Mouse (Mus musculus) granulocyte monocyte progenitor cell, adult 5-6 weeks (primary cell): ENCODE results near the gene Azin2. TPM values are rescaled to one million over a fixed set of nuclear protein-coding genes. Genes with fewer than 3 reads are reported as not detected.

Experiments used
- ATAC-seq: replicated peaks from 2 replicates; pipeline ENCODE4 v1.8.0; 2016; ENCODE audit warnings: mild to moderate bottlenecking, moderate TSS enrichment, inconsistent platforms; ENCODE audit not compliant: poor library complexity, severe bottlenecking
- total RNA-seq, 2 experiments: library from RNA; stranded (forward) in 1 of 2; stranded (reverse) in 1 of 2; fragments of 200-712, 200-1000 nt in 1 of 2; fragments of >200 nt in 1 of 2; fragmentation: Nextera tagmentation in 1 of 2; gene quantifications; 2 replicates each; pipeline ENCODE4 v1.2.3; 2014 to 2017

The Azin2 gene
- total RNA-seq, 2 experiments from 2014 or later: 0.21 to 9.7 TPM

DNA sequence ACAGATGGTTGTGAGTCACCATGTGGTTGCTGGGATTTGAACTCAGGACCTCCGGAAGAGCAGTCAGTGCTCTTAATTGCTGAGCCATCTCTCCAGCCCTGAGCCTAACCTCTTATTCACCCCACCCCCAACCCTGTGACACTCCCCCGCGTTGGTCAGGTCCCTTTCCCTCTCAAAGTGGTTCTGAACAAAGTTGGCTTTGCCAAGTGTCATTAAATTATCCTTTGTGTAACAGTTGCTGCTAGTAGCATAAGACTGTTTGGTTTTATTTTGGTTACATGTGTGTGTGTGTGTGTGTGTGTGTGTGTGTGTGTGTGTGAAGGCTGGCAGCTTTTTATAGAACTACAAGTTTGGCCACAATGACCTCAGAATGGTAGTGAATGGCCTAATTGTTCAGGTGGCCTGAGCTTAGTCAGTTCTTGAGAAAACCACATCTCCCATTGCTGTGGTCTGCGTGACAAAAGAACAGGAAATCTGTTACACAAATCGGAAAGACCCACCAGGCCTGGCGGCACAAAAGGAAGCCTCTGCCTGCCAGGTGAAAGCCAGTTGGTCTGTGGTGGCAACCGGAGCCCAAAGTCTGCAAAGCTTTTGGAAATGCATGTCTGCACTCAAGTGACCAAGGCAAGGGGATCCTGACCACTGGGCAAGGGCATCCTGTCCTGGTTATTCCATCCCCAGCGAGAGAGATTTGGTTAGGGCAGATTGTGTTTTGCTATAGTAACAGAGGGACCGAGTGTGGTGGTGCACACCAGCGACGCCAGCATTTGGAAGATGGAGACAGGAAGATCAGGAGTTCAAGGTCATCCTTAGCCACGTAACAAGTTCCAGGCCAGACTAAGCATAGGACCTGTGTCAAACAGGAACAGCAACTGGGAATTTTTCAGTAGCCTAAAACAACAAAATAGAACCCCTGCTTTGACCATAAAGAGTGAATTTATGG lies 18.9 kb upstream of the Azin2 start:
- ATAC-seq: peak; percentile 63

DNA sequence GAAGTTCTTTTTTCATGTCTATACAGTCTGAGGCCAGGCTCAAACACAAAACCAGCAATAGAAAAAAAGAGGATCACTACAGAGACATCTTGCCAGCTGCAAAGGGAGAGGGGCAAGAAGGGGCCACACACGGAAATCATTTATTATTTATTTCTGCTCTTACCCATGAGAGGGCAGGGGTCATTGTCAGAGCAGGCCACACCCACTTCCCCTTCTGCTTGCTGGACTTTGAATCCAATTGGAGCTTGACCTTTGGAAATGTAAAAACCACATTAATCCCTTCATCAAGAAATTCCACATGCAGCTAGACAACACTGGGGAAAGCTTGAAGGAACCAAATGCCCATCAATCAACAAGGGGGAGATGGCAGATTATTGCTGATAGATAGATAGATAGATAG lies 16.4 kb upstream of the Azin2 start:
- no peak for ATAC-seq

DNA sequence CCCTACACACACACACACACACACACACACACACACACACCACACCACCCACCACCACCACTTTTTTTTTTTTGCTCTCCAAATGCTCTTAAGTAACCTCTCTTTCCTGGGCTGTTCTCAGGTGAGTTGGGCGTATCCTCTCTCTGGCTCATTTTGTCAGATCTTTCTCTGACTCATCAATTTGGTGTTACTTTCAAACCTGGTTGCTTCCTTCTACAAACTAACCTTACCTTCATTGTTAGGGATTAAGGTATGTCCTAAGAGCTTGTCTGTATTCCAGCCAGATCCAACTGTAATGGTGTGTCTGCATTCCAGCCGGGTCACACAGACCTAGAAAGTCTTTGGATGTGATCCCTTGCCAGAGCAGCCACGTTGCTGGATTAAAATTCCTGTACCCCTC lies 15.0 kb upstream of the Azin2 start:
- no peak for ATAC-seq

DNA sequence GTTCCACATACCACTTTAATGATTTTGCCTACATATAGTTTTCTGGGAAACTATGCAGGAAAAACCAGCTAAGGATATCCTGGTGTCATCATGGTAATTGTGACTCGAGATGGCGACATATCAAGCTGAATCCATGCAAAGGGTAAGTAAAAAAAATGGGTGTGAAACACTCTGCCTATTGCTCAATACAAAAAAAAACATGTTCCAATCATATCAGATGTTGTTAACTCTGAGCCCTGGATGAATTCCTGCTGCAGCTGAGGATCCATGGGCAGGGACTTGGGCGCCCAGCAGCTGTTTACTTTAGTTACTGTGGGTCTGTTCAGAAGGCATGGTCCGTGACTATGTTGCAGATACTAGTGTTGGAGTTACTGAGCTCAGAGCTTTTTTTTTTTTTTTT lies 14.3 kb upstream of the Azin2 start:
- ATAC-seq: peak; percentile 6; the same call in 1 of the 2 replicates

DNA sequence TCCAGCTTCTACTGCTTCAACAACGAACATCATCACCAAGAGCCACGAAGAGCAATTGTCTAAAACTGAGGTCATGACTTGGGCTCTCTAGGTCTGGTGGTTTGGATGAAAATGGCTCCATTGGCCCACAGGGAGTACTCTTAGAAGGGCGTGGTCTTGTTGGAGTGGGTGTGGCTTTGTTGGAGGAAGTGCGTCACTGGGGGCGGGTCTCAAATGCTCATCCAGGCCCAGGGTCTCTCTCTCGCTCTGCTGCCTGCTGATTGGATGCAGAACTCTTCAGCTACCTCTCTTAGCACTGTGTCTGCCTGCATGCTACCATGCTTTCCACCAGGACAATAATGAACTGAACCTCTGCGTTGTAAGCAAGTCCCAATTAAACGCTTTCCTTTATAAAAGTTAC lies 12.4 kb upstream of the Azin2 start:
- peak; percentile 41 for ATAC-seq

DNA sequence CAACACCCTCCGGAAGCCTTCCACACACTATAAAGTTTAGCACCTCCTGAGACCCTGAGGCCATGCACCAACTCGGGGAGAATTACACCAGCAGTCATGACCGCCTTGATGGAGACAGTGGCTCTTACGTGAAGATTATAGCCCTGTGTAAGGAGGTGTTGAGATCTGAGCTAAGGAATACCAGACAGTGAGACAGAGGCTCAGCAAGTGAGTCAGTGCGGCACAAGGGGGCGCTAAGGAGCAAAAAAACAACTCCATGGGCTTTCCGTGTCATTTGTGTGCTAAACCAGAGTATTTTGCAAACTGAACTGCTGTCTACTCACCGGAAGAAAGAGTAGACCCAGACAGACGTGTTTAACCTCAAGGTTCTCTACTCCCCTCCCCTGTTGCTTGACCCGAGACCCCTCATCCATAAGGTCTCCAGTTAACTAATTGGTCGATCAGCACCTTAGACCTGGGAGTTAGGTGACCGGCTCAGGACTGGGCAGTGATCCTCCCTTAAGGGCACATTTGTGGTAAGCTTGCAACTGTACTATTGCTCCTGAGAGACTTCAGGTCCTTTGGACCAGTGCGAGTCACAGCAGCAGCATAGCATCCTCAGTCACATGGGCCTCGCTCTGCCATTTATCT lies 8.9 kb upstream of the Azin2 start:
- peak; percentile 75 for ATAC-seq

DNA sequence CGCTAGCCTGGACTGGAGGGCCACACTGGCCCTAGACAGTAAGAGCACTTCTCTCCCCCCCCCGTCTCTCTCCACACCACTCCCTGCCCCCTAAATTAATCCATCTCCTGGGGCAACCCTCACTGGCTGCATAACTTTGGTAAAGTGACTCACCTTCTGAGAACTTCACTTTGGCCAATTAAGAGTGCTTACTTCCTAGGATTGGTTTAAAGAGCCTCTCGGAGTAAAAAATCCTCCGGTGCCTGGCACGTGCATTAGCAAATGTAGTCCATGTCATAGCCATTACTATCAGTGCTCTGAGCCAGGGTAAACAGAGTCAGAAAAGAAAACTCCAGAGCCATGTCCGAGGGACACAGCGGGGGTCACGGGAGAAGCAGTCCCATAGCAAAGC lies 8.2 kb upstream of the Azin2 start:
- no peak for ATAC-seq

DNA sequence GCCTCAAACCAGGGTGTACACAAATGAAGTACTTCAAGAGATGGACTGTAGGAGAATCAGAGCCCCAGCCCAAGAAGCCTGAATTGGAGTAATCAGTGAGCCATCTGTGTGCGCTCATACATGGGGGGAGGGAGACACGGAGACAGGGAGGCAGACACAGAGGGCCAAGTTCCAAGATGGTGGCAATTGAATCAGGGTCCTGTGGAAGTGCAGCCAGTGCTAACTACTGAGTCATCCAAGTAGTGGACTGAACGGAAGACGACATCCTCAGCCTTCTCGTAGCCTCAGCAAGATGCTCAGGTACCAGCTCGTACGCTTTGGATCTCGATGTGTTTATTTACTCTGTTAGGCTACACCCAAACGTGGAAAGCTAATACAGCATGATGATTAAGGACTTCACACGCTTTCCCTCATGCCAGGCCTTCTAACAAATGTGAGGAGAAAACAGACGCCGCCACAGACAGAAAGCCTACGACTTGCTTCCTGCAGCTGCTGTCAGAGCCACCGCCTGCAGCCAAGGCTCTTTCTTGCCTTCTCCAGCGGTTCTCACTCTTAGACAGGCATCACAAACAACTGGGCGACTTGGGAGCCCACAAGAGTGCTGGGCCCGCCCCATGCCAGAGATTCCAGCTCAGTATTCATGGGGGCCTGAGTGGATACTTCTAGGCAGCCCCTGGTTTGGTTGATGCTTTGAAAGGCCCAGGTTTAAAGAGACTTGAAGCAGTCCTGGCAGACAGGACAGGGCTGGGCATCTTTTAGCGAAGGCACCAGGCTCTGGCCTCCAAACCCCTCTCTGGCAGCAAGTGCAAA lies 7.6 kb upstream of the Azin2 start:
- no peak for ATAC-seq

DNA sequence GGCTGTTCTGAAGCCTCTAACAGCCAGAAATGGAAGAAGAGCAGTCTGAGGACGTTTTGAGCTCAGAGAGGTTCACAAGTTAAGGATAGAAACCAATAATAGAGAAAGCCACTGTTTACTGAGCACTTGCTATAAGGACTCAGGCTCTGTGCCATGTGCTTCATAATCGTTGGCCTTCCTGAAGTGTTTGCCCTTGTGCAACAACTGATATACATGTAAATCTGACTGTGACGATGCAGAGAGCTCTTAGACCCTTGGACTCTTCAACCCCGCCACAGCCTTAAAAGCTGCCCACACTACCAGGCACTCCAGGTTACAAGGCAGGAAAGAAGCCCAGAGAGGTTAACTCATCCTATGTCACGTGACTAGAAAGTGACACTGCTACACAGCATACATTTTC lies 6.8 kb upstream of the Azin2 start:
- no peak for ATAC-seq

DNA sequence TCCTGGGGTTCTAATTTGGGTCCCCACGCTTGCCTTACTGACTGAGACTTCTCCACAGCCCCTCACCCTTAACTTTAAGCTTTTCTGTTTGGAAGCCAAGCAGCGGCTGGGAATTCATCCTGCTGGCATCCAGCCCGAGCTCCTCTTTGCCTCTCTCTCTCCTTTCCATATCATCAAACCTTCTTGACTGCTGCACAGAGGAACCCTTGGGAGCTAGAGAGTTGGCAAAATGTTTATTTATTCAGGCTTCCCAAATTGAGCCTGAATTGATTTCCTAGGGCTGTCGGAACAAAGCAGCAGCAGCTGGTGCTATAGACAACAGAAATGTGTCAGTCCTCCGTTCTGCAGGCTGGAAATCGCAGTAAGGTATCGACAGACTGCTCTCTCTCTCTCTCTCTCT lies 4.5 kb upstream of the Azin2 start:
- no peak for ATAC-seq

DNA sequence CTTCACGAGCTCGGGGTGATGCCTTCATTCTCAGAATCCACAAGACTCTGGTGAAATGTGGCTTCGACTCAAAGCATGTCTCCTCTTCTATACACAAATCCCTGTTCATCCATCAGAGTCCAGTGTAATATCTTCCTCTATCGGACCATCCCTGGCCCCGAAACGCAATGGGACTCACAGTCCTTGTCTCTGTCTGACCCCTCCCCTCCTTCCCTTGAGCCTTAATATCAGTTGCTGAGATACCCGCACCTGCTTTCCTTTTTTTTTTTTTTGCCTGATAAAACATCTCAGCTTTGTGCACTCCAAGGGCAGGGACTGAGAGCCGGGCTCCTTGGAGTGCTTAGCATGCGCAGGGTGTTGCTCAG lies 666 bp upstream of the Azin2 start:
- no peak for ATAC-seq

DNA sequence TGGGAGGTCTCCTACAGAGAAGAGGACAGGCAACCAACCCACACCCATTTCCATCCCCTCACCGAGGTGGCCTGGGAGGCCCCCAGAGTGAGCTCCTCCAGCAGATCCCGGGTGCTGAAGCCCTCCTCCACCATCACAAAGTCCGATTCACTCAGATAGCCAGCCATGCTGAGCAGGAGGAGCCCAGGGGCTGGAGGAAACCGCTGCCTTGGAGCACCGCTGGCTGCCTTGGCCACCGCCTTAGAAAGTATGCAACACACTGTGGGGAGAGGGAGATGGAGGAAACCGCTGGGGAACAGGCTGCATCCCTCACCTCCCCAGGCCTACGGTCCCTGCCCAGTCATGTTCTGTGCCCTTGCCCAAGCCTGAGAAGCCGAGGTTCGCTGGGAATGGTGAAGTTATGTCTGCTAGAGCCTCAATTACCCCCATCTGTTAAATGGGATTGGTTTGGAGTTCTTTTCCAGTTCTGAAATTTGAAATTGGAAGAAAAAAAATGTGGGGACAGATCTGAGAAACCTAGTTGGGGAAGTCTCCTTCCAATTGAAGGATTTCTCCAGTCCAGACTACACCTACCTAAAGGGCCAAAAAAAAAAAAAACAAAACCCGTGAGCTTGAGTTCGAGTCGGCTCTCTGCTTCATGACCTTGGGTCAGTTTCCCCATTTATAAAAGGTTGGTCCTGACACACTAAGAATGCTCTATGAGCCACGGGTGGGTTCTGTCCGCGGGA lies 777 bp downstream of the Azin2 start:
- no peak for ATAC-seq

DNA sequence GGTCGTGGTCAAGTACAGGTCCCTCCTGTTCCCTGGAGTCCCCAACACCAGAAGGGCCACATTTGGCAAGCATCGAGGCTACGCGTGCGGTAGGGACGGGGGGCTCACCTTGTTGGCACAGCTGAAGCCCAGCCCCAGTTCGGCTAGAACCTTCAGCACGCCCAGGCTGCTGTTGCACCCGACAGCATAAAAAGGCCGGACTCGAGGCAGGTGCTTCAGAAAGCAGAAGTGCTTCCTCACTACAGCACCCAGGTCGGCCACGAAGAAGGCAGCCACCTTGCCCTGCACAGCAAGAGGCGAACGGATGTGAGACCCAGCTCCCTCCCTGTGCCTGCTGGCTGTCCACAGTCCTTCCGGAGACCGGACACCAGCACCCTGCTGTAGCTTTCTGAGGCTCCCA lies 2.6 kb downstream of the Azin2 start:
- peak; percentile 7; the same call in 1 of the 2 replicates for ATAC-seq

DNA sequence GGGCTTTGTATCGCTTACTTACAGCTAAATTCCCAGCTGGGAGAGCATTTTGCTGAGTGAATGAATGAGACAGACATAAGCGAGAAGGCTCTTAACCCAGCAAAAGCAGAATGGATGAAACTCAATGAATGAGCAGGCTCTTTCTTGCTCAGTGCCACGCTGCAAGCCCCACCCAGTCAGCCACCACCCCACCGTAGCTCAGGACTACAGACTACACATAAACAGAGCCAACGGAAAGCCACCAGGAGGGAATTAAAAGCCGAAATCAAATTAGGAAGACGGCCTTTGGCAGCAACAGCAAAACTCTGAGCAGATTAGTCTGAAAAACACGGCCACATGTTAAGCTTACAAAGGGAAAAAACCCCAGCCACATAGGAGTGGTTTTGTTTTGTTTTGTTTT lies 3.4 kb downstream of the Azin2 start:
- ATAC-seq: no peak

DNA sequence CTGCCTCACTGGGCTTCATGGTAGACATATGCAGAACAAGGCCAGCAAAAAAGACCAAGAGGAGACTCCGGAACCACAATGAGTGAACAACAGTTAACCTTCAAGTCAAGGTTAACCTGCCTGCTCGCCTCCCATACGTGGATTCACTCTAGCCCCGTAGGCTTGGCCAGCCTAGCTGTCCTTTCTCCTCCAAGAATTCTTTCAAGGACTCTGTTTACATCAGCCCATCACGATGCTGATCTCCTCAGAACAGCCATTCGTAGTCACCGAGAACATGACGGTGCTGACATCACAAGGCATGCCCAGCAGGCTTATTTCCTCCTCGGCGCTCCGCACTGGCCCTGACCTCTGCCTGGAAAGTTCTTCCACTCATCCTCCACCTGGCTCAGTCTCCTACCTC lies 4.1 kb downstream of the Azin2 start:
- no peak for ATAC-seq

DNA sequence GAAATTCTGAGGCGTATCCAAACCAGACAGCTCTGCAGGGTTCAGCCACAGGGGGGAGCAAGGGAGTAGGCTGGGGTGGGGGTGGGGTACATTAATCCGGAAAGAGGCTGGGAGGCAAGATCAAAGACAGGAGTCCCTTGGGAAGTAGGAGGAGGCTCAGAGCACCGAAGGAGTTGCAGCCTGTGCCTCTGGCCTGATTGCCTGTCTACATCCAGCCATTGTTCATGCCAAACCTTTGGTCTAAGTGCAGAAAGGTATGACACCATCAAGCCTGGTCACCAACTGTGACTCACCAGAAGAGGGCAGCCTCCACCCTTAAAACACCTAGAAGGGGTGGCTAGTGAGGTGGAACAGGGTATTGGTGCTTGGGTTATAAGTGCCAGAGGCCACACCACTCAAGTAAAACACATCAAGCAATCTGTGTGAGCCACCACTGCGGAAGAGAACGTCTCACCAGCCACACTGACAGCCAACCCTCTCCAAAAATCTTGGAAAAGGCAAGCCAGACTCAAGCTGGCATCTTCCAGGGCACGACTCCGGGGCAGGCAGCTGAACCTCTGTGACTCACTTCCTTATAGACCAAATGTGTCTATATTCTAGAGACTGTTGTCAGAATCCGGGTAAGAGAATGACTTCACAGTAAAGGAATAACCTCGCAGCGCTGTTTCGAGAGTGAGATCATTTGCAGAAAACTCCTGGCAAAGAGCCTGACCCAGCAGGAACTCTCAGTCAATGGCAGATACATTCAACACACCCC lies 4.9 kb downstream of the Azin2 start:
- ATAC-seq: peak; percentile 76

DNA sequence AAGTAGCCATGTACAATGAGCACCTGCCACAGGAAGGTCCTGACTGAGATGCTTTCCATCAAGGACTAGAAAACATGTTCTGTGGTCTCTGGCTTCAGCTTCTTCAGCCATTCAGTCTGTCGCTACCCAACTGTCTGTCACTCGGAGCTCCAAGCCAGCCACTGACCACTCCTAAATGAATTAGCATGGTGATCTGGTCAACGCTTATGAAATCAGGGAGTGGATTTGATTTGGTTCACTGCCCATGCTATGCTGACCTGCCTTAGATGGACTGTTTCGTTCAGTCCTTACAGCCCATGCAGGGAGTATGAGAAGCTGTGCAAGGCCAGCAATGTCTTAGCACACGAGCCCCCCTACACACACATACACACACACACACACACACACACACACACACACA lies 8.4 kb downstream of the Azin2 start:
- ATAC-seq: no peak

DNA sequence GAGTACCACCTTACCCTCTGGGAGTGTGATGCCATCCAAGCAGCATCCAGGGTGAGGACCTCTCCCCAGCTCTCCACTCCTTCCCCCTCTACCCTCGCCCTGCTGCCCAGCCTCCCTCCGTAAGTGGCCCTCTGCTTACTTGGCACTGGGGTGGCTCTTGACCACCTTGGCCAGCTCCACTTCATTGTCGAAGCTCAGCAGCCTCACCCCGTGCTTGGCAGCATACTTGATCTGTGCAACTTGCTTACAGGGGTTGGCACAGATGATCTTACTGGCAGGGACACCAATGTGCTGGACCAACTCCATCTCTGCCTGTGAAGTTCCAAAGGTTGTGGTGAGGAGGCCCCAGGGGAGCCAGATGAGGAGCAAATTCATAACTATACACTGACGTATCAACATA lies 11.8 kb downstream of the Azin2 start:
- no peak for ATAC-seq

DNA sequence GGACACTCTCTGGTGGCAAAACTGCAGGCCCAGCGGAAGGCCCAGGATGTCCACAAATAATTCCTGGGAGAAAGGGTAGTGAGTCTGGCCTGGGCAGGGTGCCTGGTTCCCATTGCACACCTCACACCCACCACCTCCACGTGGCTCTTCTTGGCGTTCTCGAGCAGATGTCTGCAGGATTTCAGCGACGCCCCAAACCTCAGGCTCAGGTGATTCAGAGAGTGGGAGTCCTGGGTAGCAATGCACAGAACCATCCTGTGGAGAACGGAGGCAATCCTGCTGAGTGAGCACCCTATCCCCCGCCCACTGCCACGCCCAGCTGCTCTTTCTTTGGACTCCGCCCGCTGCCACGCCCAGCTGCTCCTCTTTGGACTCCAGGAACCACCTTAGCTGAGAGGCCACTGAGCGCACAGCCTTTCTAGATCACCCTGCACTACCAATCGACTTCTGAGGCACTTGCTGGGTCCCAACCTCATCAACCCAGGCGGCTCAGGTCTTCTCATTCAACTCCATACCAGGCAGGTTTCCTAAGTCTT lies 12.7 kb downstream of the Azin2 start:
- ATAC-seq: no peak
